Mouse (Mus musculus) gastrocnemius, postnatal 14 days (tissue): ENCODE results near the gene Adh7. TPM values are rescaled to one million over a fixed set of nuclear protein-coding genes. Genes with fewer than 3 reads are reported as not detected.

Experiments
- total RNA-seq, 2 experiments: library from RNA; stranded (reverse); gene quantifications; 2 replicates each; pipeline ENCODE4 v1.2.3; 2021

Gene Adh7
- total RNA-seq, 2 experiments from 2014 or later, result 0.13 to 0.37 TPM

Other genes starting within 250 kb of the Adh7 start
- gene Dapp1, start 236.2 kb upstream of the Adh7 start, total RNA-seq, result 1 to 10 TPM in 1 of 2 experiments, under 1 TPM in 1; 0.84 to 1.1 TPM
- gene 1110002E22Rik, start 152.7 kb upstream of the Adh7 start, total RNA-seq, result 100 to 1,000 TPM; 105 to 170 TPM
- 1 to 10 TPM; 1.4 to 1.6 TPM for gene Gm5105, start 150.4 kb upstream of the Adh7 start, total RNA-seq
- gene Trmt10a, start 74.3 kb upstream of the Adh7 start, total RNA-seq, result 1 to 10 TPM; 2.4 to 2.5 TPM
- 1 to 10 TPM; 1.9 to 2.7 TPM for gene Mttp, start 72.8 kb upstream of the Adh7 start, total RNA-seq
- gene 4930579F01Rik, start 23.9 kb upstream of the Adh7 start, total RNA-seq, result not detected
- gene Adh1, start 43.2 kb downstream of the Adh7 start, total RNA-seq, result 10 to 100 TPM; 46.4 to 90.8 TPM
- not detected for gene Adh6a, start 95.5 kb downstream of the Adh7 start, total RNA-seq
- under 1 TPM in 1 of 2 experiments, not detected in 1; 0.16 TPM for gene Adh6b, start 124.0 kb downstream of the Adh7 start, total RNA-seq
- gene Adh4, start 197.7 kb downstream of the Adh7 start, total RNA-seq, result not detected
- gene Adh5, start 225.3 kb downstream of the Adh7 start, total RNA-seq, result 10 to 100 TPM; 65.5 to 69.2 TPM